Mouse (Mus musculus): ENCODE data around the gene Bpifc.
"Not testable (repeated sequence)": the region's sequence is repeated elsewhere in the genome, so short reads cannot be mapped to it uniquely, and the experiment has no call there.

Bpifc gene

GRCm38 (mm10) chr10:86011781-86012180 lies at the start of gene Bpifc:
Gene Bpifc, minus strand, starts transcription at chr10:86011895.
- no peak for DNase-seq (ENCODE audit: low spot score)

- no peak for DNase-seq (ENCODE audit: low spot score)
Observed at GRCm38 (mm10) chr10:86060267-86060666, 48.6 kb upstream of the Bpifc start.

GRCm38 (mm10) chr10:86057712-86058111 lies 46.0 kb upstream of the Bpifc start:
- no peak for DNase-seq (ENCODE audit: low spot score)

- no peak for DNase-seq (ENCODE audit: low spot score)
Observed at GRCm38 (mm10) chr10:86057286-86057685, 45.6 kb upstream of the Bpifc start.

- no peak for DNase-seq (ENCODE audit: low spot score)
Observed at GRCm38 (mm10) chr10:86056297-86056903, 44.7 kb upstream of the Bpifc start.

GRCm38 (mm10) chr10:86052818-86053522 lies 41.3 kb upstream of the Bpifc start:
- DNase-seq (ENCODE audit: low spot score): no peak

- no peak for DNase-seq (ENCODE audit: low spot score)
Observed at GRCm38 (mm10) chr10:86050522-86050921, 38.8 kb upstream of the Bpifc start.

- DNase-seq (ENCODE audit: low spot score): no peak
Observed at GRCm38 (mm10) chr10:86047786-86048185, 36.1 kb upstream of the Bpifc start.

GRCm38 (mm10) chr10:86046371-86046770 lies 34.7 kb upstream of the Bpifc start:
- DNase-seq (ENCODE audit: low spot score): no peak

- no peak for DNase-seq (ENCODE audit: low spot score)
Observed at GRCm38 (mm10) chr10:86044066-86044465, 32.4 kb upstream of the Bpifc start.

- no peak for DNase-seq (ENCODE audit: low spot score)
Observed at GRCm38 (mm10) chr10:86043651-86044050, 32.0 kb upstream of the Bpifc start.

- DNase-seq (ENCODE audit: low spot score): no peak
Observed at GRCm38 (mm10) chr10:86034007-86034728, 22.5 kb upstream of the Bpifc start.

GRCm38 (mm10) chr10:86032517-86032916 lies 20.8 kb upstream of the Bpifc start:
- no peak for DNase-seq (ENCODE audit: low spot score)

GRCm38 (mm10) chr10:86030743-86031142 lies 19.0 kb upstream of the Bpifc start:
- DNase-seq (ENCODE audit: low spot score): no peak

- DNase-seq (ENCODE audit: low spot score): not testable (repeated sequence)
Observed at GRCm38 (mm10) chr10:86026807-86027206, 15.1 kb upstream of the Bpifc start.

- DNase-seq (ENCODE audit: low spot score): no peak
Observed at GRCm38 (mm10) chr10:86026354-86026753, 14.7 kb upstream of the Bpifc start.

- no peak for DNase-seq (ENCODE audit: low spot score)
Observed at GRCm38 (mm10) chr10:86025906-86026305, 14.2 kb upstream of the Bpifc start.

- no peak for DNase-seq (ENCODE audit: low spot score)
Observed at GRCm38 (mm10) chr10:86023149-86023548, 11.5 kb upstream of the Bpifc start.

- no peak for DNase-seq (ENCODE audit: low spot score)
Observed at GRCm38 (mm10) chr10:86022474-86022816, 10.8 kb upstream of the Bpifc start.

- DNase-seq (ENCODE audit: low spot score): peak; percentile 80
Observed at GRCm38 (mm10) chr10:86021749-86022473, 10.2 kb upstream of the Bpifc start, which contains the start of gene Fbxo7. Gene Fbxo7, plus strand, starts transcription at chr10:86021972.

GRCm38 (mm10) chr10:86021408-86021748 lies 9.7 kb upstream of the Bpifc start:
- DNase-seq (ENCODE audit: low spot score): no peak

GRCm38 (mm10) chr10:86018813-86019212 lies 7.1 kb upstream of the Bpifc start:
- no peak for DNase-seq (ENCODE audit: low spot score)

GRCm38 (mm10) chr10:86017781-86018180 lies 6.1 kb upstream of the Bpifc start:
- DNase-seq (ENCODE audit: low spot score): no peak

Measured in T-cell, adult 2 months (primary cell).